Mouse (Mus musculus) left cerebral cortex, adult 11 months (tissue): ENCODE measurements around the gene Zmym5.
"Not testable (repeated sequence)": the region's sequence is repeated elsewhere in the genome, so short reads cannot be mapped to it uniquely, and the experiment has no call there.

Experiments used
- DNase-seq: peaks from one replicate; pipeline ENCODE4 v3.0.0; 2022; ENCODE audit warnings: low spot score

The Zmym5 gene

GRCm38 (mm10) chr14:56776571-56777238 is 34.8 kb downstream of the Zmym5 start:
- DNase-seq, result no peak

DNA sequence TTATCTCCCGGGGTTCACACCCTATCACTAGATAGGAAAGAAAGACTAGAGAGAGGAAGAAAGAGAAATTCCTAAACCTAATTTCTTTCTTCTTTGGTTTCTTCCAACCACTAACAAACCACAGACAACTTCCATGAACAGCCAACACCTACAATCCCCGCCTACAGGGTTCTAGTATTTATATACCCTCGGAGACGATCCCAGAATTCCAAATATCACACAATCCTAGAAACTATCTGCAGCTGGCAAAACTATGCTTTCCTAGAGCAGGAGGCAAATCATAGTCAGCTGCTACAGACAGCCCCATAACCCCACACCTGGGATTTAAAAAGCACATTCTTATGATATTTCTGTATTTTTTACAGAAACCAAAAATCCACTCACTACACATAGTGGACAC is 36.1 kb downstream of the Zmym5 start:
- no peak for DNase-seq

GRCm38 (mm10) chr14:56766438-56766837 is 45.1 kb downstream of the Zmym5 start:
- DNase-seq, result not testable (repeated sequence)

DNA sequence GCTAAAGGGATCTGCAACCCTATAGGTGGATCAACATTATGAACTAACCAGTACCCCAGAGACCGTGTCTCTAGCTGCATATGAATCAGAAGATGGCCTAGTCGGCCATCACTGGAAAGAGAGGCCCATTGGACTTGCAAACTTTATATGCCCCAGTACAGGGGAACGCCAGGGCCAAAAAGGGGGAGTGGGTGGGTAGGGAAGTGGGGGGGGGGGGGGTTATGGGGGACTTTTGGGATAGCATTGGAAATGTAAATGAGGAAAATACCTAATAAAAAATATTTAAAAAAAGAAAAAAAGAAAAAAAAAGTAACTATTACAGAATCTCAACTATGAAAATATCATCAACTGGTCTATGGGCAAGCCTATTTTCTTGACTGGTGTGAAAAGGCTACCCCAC is 46.4 kb downstream of the Zmym5 start:
- not testable (repeated sequence) for DNase-seq

DNA sequence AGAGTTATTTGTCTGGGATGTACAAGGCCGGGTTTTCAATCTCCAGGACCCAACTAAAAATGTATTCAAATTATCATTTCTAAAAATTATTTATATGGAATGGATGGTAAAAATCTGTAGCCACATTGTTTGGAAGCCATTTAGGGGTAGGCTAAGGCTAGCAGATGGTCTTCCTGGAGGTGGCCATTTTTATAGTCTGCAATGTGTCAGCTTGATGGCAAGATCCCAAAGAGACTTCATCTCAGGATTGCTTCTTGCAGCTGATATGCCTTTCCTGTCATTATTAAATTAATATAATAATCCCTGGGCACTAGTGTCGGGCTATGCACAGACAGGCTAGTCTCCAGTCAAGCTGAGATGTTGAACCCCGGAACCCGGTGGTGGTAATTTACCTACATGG is 60.2 kb downstream of the Zmym5 start:
- no peak for DNase-seq
